ENCODE assay signal across 18 mouse cellular contexts in genomic region chr6:43885992-43886391, GRCm38 (mm10).
"Had no signal": no experiment of that assay in that cellular context is flagged by ENCODE, and none has a peak within 500 bp of the region (broad histone marks: within the 10 kb centered on the region; RNA-seq: fewer than 3 reads in every experiment).

No protein-coding gene starts in this region.

- H3K27ac ChIP-seq: midbrain, embryonic 10.5 days; midbrain, embryonic 12.5 days; neural tube, embryonic 13.5 days; neural tube, embryonic 15.5 days had no signal

- H3K4me1 ChIP-seq: midbrain, embryonic 10.5 days; midbrain, embryonic 12.5 days; neural tube, embryonic 13.5 days; neural tube, embryonic 15.5 days had no signal

- DNase-seq: lung, adult 2 months; lung, postnatal 14 days; lung, postnatal 36 days; midbrain, embryonic 14.5 days; retina, postnatal 1 day; right cerebral cortex, adult 18-20 months; right cerebral cortex, postnatal 25 days; right cerebral cortex, postnatal 4 days; spleen, adult 18-20 months; thymus, adult 18-20 months; thymus, postnatal 14 days; thymus, postnatal 36 days had no signal

- H3K9me3 ChIP-seq: midbrain, embryonic 10.5 days; midbrain, embryonic 12.5 days; neural tube, embryonic 13.5 days; neural tube, embryonic 15.5 days had no signal

- ATAC-seq: midbrain, embryonic 16.5 days had no signal

- H3K36me3 ChIP-seq: midbrain, embryonic 10.5 days; midbrain, embryonic 12.5 days; neural tube, embryonic 13.5 days; neural tube, embryonic 15.5 days had no signal

- H3K4me2 ChIP-seq: midbrain, embryonic 12.5 days; neural tube, embryonic 13.5 days; neural tube, embryonic 15.5 days had no signal

- H3K27me3 ChIP-seq: midbrain, embryonic 12.5 days; neural tube, embryonic 13.5 days; neural tube, embryonic 15.5 days had no signal

- H3K9ac ChIP-seq: midbrain, embryonic 12.5 days; neural tube, embryonic 13.5 days; neural tube, embryonic 15.5 days had no signal

- H3K4me3 ChIP-seq: midbrain, embryonic 10.5 days; midbrain, embryonic 12.5 days; myocyte; neural tube, embryonic 13.5 days; neural tube, embryonic 15.5 days had no signal
